Mouse (Mus musculus): Measurements from ENCODE around the gene Plk4. TPM values are rescaled to one million over a fixed set of nuclear protein-coding genes. Genes with fewer than 3 reads are reported as not detected.

The Plk4 gene
- polyA plus RNA-seq, 1 experiment from 2014 or later = 57.1 TPM

Other genes starting within 250 kb of the Plk4 start
- 0.11 and 0.27 TPM in 2 replicates for gene Slc25a31, start 91.2 kb upstream of the Plk4 start, polyA plus RNA-seq (2014; fragmentation: Nextera tagmentation; extraction: Ambion mirVana)
- 69.3 and 71.2 TPM in 2 replicates for gene Hspa4l, start 55.5 kb upstream of the Plk4 start, polyA plus RNA-seq (2014; fragmentation: Nextera tagmentation; extraction: Ambion mirVana)
- 9.8 and 9.9 TPM in 2 replicates for gene Mfsd8, start 46.9 kb downstream of the Plk4 start, polyA plus RNA-seq (2014; fragmentation: Nextera tagmentation; extraction: Ambion mirVana)
- 5.2 and 8.6 TPM in 2 replicates for gene Abhd18, start 47.0 kb downstream of the Plk4 start, polyA plus RNA-seq (2014; fragmentation: Nextera tagmentation; extraction: Ambion mirVana)
- gene 1700034I23Rik, start 102.5 kb downstream of the Plk4 start, polyA plus RNA-seq (2014; fragmentation: Nextera tagmentation; extraction: Ambion mirVana) = 0.20 and 0.51 TPM in 2 replicates
- 2.0 and 2.2 TPM in 2 replicates for gene Larp1b, start 149.8 kb downstream of the Plk4 start, polyA plus RNA-seq (2014; fragmentation: Nextera tagmentation; extraction: Ambion mirVana)